Mouse (Mus musculus) hindbrain, embryonic 12.5 days (tissue): ENCODE results near the gene Rnf115. TPM values are rescaled to one million over a fixed set of nuclear protein-coding genes. Genes with fewer than 3 reads are reported as not detected.

Experiments used
- ATAC-seq: fragments of 200-750 bp; cut with Nextera tagmentation; 2 replicates; pipeline ENCODE4 v1.8.0; 2017; ENCODE audit warnings: moderate TSS enrichment; ENCODE audit not compliant: low FRiP score
- H3K27ac ChIP-seq: fragments of 300-500 bp; sonication (generic); 2 replicates; pipeline ENCODE4 v1.5.1; 2016; ENCODE audit warnings: mild to moderate bottlenecking
- H3K27me3 ChIP-seq: fragments of 300-500 bp; sonication (generic); 2 replicates; pipeline ENCODE4 v1.6.1; 2016; ENCODE audit warnings: mild to moderate bottlenecking
- H3K36me3 ChIP-seq: fragments of 300-500 bp; sonication (generic); 2 replicates; pipeline ENCODE4 v1.6.1; 2016; ENCODE audit warnings: mild to moderate bottlenecking
- H3K4me1 ChIP-seq: fragments of 300-500 bp; sonication (generic); 2 replicates; pipeline ENCODE4 v1.6.1; 2016
- H3K4me2 ChIP-seq: fragments of 300-500 bp; sonication (generic); replicated peaks from 2 replicates; pipeline ENCODE4 v1.6.1; 2016; ENCODE audit warnings: mild to moderate bottlenecking
- H3K4me3 ChIP-seq: fragments of 300-500 bp; sonication (generic); 2 replicates; pipeline ENCODE4 v1.5.1; 2016; ENCODE audit warnings: mild to moderate bottlenecking
- H3K9ac ChIP-seq: fragments of 300-500 bp; sonication (generic); 2 replicates; pipeline ENCODE4 v1.6.1; 2016; ENCODE audit warnings: mild to moderate bottlenecking, moderate library complexity
- H3K9me3 ChIP-seq: fragments of 300-500 bp; sonication (generic); replicated peaks from 2 replicates; pipeline ENCODE4 v1.6.1; 2016; ENCODE audit warnings: mild to moderate bottlenecking
- WGBS: fragments of 180-500 bp; shearing (Covaris S2); methylation state at CpG from one replicate; pipeline ENCODE4 v1.1.7; 2016; 5-methylcytosine and 5-hydroxymethylcytosine counted together
- polyA plus RNA-seq: library from polyadenylated mRNA; unstranded; fragments of >200 nt; fragmentation: Nextera tagmentation; extraction: Ambion mirVana; gene quantifications from 2 replicates; pipeline ENCODE4 v1.2.1, GENCODE M21; 2016

The Rnf115 gene
- polyA plus RNA-seq, 1 experiment from 2014 or later, result 78.2 TPM

- Histone ChIP-seq H3K4me2 (peak within 1 kb of the TSS; percentile 69), H3K9ac (peak within 1 kb of the TSS; percentile 88), H3K27ac (peak within 1 kb of the TSS; percentile 96), H3K9me3 (no peaks in the 10 kb centered on the region), H3K36me3 (peaks cover 18% of the 10 kb centered on the region), H3K27me3 (no peaks in the 10 kb centered on the region), H3K4me1 (peaks cover 25% of the 10 kb centered on the region), H3K4me3 (peak within 1 kb of the TSS; percentile 86)
- ATAC-seq, result peak; percentile 62
- WGBS, result under 1% methylated on average over 35 of the region's 35 CpGs
These were observed 31.2 kb upstream of the Rnf115 start, which contains the start of gene Pias3 for GRCm38 (mm10) chr3:96696198-96696765. TSS of gene Pias3 (plus strand) at chr3:96696384.

GRCm38 (mm10) chr3:96696766-96697732 lies 30.4 kb upstream of the Rnf115 start:
- peaks cover 25% of the 10 kb centered on the region for H3K4me1 ChIP-seq
- peak overlapping the region; percentile 88 for H3K9ac ChIP-seq
- H3K27me3 ChIP-seq, result no peaks in the 10 kb centered on the region
- H3K27ac ChIP-seq, result peak overlapping the region; percentile 96
- no peaks in the 10 kb centered on the region for H3K9me3 ChIP-seq
- peak overlapping the region; percentile 86 for H3K4me3 ChIP-seq
- H3K36me3 ChIP-seq, result peaks cover 25% of the 10 kb centered on the region
- peak; percentile 93 for ATAC-seq
- peak overlapping the region; percentile 69 for H3K4me2 ChIP-seq
- WGBS, result under 1% methylated on average over 71 of the region's 85 CpGs

GRCm38 (mm10) chr3:96698993-96699690 lies 28.3 kb upstream of the Rnf115 start:
- Histone ChIP-seq H3K36me3 (peaks cover 42% of the 10 kb centered on the region), H3K27ac (no peak overlapping the region), H3K27me3 (no peaks in the 10 kb centered on the region), H3K9me3 (no peaks in the 10 kb centered on the region), H3K4me2 (no peak overlapping the region), H3K9ac (no peak overlapping the region), H3K4me1 (peaks cover 22% of the 10 kb centered on the region), H3K4me3 (no peak overlapping the region)
- ATAC-seq, result no peak
- 57% methylated on average over 19 of the region's 19 CpGs for WGBS

GRCm38 (mm10) chr3:96700376-96700775 lies 27.1 kb upstream of the Rnf115 start:
- no peak overlapping the region for H3K4me3 ChIP-seq
- H3K36me3 ChIP-seq, result peaks cover 49% of the 10 kb centered on the region
- H3K4me2 ChIP-seq, result no peak overlapping the region
- no peaks in the 10 kb centered on the region for H3K9me3 ChIP-seq
- H3K4me1 ChIP-seq, result peaks cover 22% of the 10 kb centered on the region
- no peak for ATAC-seq
- no peaks in the 10 kb centered on the region for H3K27me3 ChIP-seq
- no peak overlapping the region for H3K9ac ChIP-seq
- 52% methylated on average over 7 of the region's 7 CpGs for WGBS
- H3K27ac ChIP-seq, result no peak overlapping the region

DNA sequence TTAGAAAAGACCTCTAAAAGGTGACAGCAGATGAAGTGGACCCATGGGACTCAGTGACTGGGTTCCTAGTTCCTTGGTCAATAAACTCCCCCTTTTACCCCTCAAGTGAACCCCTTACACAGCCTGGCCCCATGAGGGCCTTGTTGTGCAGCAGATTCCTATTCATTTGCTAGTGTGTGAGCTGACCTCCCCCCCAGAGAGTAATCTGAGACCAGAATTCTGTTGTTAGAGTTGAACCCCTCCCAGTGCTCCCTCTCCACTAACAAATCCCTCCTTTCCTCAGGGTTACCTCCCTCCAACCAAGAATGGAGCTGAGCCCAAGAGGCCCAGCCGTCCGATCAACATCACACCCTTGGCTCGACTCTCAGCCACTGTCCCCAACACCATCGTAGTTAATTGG lies 26.5 kb upstream of the Rnf115 start:
- no peaks in the 10 kb centered on the region for H3K9me3 ChIP-seq

GRCm38 (mm10) chr3:96704778-96705177 lies 22.7 kb upstream of the Rnf115 start:
- peaks cover 6% of the 10 kb centered on the region for H3K27me3 ChIP-seq
- H3K4me3 ChIP-seq, result no peak overlapping the region
- H3K4me2 ChIP-seq, result no peak overlapping the region
- no peak overlapping the region for H3K27ac ChIP-seq
- H3K4me1 ChIP-seq, result peaks cover 3% of the 10 kb centered on the region; the same call in 1 of the 2 replicates
- H3K9me3 ChIP-seq, result no peaks in the 10 kb centered on the region
- H3K36me3 ChIP-seq, result peaks cover 49% of the 10 kb centered on the region
- 69% methylated on average over 11 of the region's 11 CpGs for WGBS
- no peak for ATAC-seq
- H3K9ac ChIP-seq, result no peak overlapping the region

More for the DNA sequence above, 26.5 kb upstream of the Rnf115 start:
- Histone ChIP-seq H3K4me1 (peaks cover 17% of the 10 kb centered on the region), H3K4me3 (no peak overlapping the region), H3K36me3 (peaks cover 49% of the 10 kb centered on the region), H3K4me2 (no peak overlapping the region), H3K27ac (no peak overlapping the region), H3K27me3 (no peaks in the 10 kb centered on the region), H3K9ac (no peak overlapping the region)
- no peak for ATAC-seq
- WGBS, result 82% methylated on average over 4 of the region's 4 CpGs

DNA sequence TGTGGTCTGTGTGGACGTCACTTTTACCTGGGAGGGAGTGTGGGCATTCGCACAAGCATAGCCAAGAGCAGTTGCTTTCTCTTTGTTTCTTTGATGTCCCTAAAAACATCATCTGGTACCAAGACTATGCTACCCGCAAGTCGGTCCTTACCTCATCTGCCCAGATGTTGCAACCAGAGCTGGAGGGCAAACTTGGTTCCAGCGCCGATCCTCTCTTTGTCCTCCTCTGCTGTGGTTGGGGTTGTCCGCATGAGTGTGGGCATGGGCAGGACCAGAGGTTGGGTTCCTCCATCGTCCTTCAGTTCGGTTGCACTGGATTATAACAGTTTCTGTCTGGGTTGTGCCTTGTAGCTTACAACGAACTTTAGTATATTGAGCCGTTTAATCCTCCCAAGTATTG lies 21.2 kb upstream of the Rnf115 start:
- ATAC-seq, result no peak
- H3K36me3 ChIP-seq, result peaks cover 50% of the 10 kb centered on the region
- H3K4me2 ChIP-seq, result no peak overlapping the region
- no peak overlapping the region for H3K27ac ChIP-seq
- 94% methylated on average over 11 of the region's 11 CpGs for WGBS
- H3K27me3 ChIP-seq, result peaks cover 6% of the 10 kb centered on the region
- peaks cover 3% of the 10 kb centered on the region; the same call in 1 of the 2 replicates for H3K4me1 ChIP-seq
- no peaks in the 10 kb centered on the region for H3K9me3 ChIP-seq
- H3K9ac ChIP-seq, result no peak overlapping the region
- H3K4me3 ChIP-seq, result no peak overlapping the region

DNA sequence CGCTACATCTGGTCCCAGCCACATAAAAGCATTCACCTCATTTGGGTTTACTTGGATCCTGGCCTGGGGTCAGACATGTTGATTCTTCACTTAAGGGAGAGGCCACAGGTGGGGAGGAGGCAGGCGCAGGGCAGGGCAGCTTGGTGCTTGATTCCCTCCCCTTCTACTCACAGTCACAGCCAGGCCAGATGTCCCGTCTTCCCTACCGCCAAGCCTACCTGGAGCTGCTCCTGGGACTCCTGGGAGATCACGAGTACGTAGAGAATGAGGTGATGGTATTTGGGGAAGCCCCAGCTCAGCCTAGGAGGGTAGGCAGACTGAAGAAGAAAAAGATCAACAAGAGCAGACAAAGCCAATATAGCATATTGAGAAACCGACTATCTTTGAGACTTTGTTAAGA lies 20.5 kb upstream of the Rnf115 start:
- Histone ChIP-seq H3K4me1 (peaks cover 3% of the 10 kb centered on the region; the same call in 1 of the 2 replicates), H3K4me2 (no peak overlapping the region), H3K36me3 (peaks cover 50% of the 10 kb centered on the region), H3K9ac (no peak overlapping the region), H3K27ac (no peak overlapping the region), H3K9me3 (no peaks in the 10 kb centered on the region), H3K27me3 (peaks cover 6% of the 10 kb centered on the region), H3K4me3 (no peak overlapping the region)
- 83% methylated on average over 7 of the region's 7 CpGs for WGBS
- no peak for ATAC-seq

DNA sequence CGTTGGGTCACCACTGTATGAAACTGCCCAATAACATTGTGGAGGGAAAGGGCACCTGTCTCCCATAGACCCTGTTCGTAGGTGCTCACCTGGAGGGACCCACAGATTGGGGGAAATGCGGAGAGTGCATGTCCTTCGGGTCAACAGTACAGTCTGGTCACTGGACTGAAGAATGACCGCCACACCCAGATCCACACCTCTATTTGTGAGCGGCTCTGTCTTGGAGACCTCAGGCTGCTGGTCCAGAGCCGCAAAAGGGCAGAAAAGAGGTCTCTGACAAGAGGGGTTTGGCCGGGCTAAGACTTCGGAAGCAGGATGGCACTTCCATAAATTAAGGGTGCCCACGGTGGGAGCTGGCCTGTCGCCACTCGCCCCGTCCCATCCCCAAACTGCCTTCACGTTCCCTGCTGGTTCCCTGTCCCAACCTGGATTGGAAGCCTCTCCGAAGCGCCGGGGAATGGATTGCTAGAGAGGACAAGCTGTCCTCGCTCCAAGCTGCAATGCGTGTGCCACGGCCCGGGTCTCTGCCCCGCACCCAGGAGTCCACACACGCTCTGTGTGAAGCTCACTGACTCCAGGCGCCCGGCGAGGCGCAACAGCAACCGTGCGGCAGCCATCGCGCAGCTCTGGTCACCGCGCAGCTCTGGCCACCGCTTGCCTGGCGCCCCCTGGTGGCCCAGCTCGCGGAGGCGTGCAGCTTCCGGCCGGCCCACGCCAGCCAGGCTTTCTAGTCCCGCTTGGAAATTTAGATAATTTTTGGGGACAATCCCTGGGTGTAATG lies 19.4 kb upstream of the Rnf115 start, which contains the start of gene Nudt17:
TSS of gene Nudt17 (minus strand) at position 660 of the 781 bp plus-strand sequence.
- Histone ChIP-seq H3K27ac (no peak within 1 kb of the TSS), H3K36me3 (peaks cover 54% of the 10 kb centered on the region), H3K4me3 (peak within 1 kb of the TSS; percentile 42), H3K4me1 (peaks cover 3% of the 10 kb centered on the region; the same call in 1 of the 2 replicates), H3K9ac (peak within 1 kb of the TSS; percentile 59), H3K27me3 (peaks cover 6% of the 10 kb centered on the region), H3K4me2 (peak within 1 kb of the TSS; percentile 81), H3K9me3 (no peaks in the 10 kb centered on the region)
- 6% methylated on average over 42 of the region's 42 CpGs for WGBS
- ATAC-seq, result peak; percentile 83

DNA sequence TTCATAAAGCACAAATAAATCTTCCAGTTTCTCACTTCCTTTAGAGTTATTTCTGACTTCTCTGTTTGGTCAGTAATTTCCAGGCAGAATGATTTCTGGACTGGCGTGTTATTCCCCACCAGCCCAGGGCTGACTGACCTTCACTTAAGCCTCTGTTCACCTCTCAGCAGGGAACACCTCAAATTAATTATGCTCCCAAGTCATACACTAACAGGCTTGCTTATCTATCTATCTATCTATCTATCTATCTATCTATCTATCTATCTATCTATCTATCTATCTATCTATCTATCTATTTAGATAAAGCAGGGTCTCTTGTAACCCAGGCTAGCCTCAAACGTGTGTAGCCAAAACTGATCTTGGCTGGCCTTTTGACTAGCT lies 18.8 kb upstream of the Rnf115 start:
- Histone ChIP-seq H3K4me2 (peak overlapping the region; percentile 81), H3K9ac (no peak overlapping the region), H3K27me3 (peaks cover 6% of the 10 kb centered on the region), H3K4me1 (peaks cover 3% of the 10 kb centered on the region; the same call in 1 of the 2 replicates), H3K4me3 (peak overlapping the region; percentile 42; the same call in 1 of the 2 replicates), H3K9me3 (no peaks in the 10 kb centered on the region), H3K36me3 (peaks cover 54% of the 10 kb centered on the region), H3K27ac (no peak overlapping the region)
- peak; percentile 51 for ATAC-seq
- 52% methylated on average over 2 of the region's 2 CpGs for WGBS

GRCm38 (mm10) chr3:96714286-96714685 lies 13.2 kb upstream of the Rnf115 start:
- H3K4me3 ChIP-seq, result no peak overlapping the region

More at GRCm38 (mm10) chr3:96714286-96714685, 13.2 kb upstream of the Rnf115 start:
- Histone ChIP-seq H3K9ac (no peak overlapping the region), H3K4me1 (no peaks in the 10 kb centered on the region; the same call in 1 of the 2 replicates), H3K9me3 (no peaks in the 10 kb centered on the region), H3K27me3 (no peaks in the 10 kb centered on the region), H3K36me3 (peaks cover 82% of the 10 kb centered on the region), H3K4me2 (no peak overlapping the region), H3K27ac (no peak overlapping the region)
- no peak for ATAC-seq
- WGBS, result 95% methylated on average over 5 of the region's 5 CpGs
